ENCODE assay signal across 8 mouse cellular contexts in the genomic region with DNA sequence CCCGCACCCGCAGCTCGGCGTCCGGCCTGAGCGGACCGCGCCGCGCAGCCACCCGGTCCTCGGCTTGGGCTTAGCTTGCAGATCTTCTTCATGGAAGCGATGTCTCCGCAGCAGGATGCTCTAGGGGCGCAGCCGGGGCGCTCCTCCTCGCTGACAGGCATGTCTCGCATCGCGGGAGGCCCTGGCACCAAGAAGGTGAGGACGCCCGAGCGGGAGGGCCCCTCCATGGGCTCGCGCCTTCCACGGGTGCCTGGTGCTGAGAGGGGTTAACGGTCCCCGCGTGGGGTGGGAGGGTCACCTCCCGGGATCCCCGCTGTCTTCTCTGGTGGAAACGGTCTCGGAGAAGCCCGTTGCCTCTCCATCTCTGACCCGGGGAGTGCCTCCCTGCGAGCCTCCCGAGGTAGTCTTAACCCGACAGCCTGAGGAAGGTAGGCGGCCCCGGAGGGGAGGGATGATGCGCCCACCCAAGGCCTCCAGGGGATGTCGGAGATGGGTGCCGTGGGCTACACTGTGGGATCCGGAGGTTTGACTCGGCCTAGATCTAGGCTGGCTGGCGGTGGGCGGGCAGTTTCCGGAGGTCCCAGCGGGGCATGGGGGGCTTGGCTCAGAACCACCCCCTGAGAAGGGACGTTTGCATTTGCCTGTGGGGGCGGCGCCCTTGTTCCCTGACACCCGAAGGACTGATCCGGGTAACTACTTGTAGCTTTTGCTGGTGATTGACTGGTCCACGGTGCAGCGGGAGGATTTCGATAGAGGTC. TPM values are rescaled to one million over a fixed set of nuclear protein-coding genes. Genes with fewer than 3 reads are reported as not detected.
DNase-seq lines count a peak whose midpoint lies in the region; ATAC-seq and TF ChIP-seq lines count a peak whose summit lies in the region.

No protein-coding gene starts in this region.

- DNase-seq in adrenal gland, adult 8-10 months = peak; percentile 21
- peak; percentile 53 for DNase-seq in layer of hippocampus, adult 11-12 months (ENCODE audit: low spot score)
- DNase-seq in liver, embryonic 14.5 days (ENCODE audit: low read depth in 3 of 3, low spot score in 3 of 3) = no peak
- peak; percentile 6 to 46 for DNase-seq in urinary bladder, adult 18-20 months (ENCODE audit: low spot score in 2 of 2)

- H3K9me3 ChIP-seq in embryonic facial prominence, embryonic 12.5 days = no peaks in the 10 kb centered on the region
- no peaks in the 10 kb centered on the region for H3K9me3 ChIP-seq in heart, embryonic 11.5 days (replicated peaks; ENCODE audit: control insufficient read depth, low read length)
- no peaks in the 10 kb centered on the region for H3K9me3 ChIP-seq in liver, embryonic 14.5 days (ENCODE audit: control insufficient read depth, low read length)
- H3K9me3 ChIP-seq in neural tube, embryonic 13.5 days = no peaks in the 10 kb centered on the region

- H3K79me2 ChIP-seq in C2C12 (ENCODE audit: control insufficient read depth, insufficient read depth) = no peaks in the 10 kb centered on the region

- peak; percentile 68; the same call in 1 of the 2 replicates for ATAC-seq in embryonic facial prominence, embryonic 12.5 days (ENCODE audit: insufficient number of reproducible peaks, insufficient read depth, low FRiP score, low TSS enrichment)
- ATAC-seq in heart, embryonic 11.5 days (replicated peaks; ENCODE audit: insufficient number of reproducible peaks, low FRiP score, low TSS enrichment) = peak; percentile 20; the same call in 1 of the 2 replicates
- no peak for ATAC-seq in liver, embryonic 14.5 days (ENCODE audit: insufficient read depth)
- peak; percentile 61 for ATAC-seq in neural tube, embryonic 13.5 days (ENCODE audit: low read depth)

- H3K4me2 ChIP-seq in embryonic facial prominence, embryonic 12.5 days (replicated peaks) = peak overlapping the region; percentile 92
- H3K4me2 ChIP-seq in heart, embryonic 11.5 days = peak overlapping the region; percentile 87
- H3K4me2 ChIP-seq in liver, embryonic 14.5 days (ENCODE audit: low read depth) = peak overlapping the region; percentile 70
- peak overlapping the region; percentile 68 for H3K4me2 ChIP-seq in neural tube, embryonic 13.5 days

- H3K9ac ChIP-seq in embryonic facial prominence, embryonic 12.5 days = peak overlapping the region; percentile 59
- H3K9ac ChIP-seq in heart, embryonic 11.5 days (ENCODE audit: low read depth, low read length) = peak overlapping the region; percentile 52
- no peak overlapping the region for H3K9ac ChIP-seq in liver, embryonic 14.5 days (replicated peaks)
- H3K9ac ChIP-seq in neural tube, embryonic 13.5 days = peak overlapping the region; percentile 92

- H3K27ac ChIP-seq in embryonic facial prominence, embryonic 12.5 days = no peak overlapping the region
- H3K27ac ChIP-seq in heart, embryonic 11.5 days (ENCODE audit: low read depth, low read length) = no peak overlapping the region
- no peak overlapping the region for H3K27ac ChIP-seq in liver, embryonic 14.5 days
- peak overlapping the region; percentile 88 for H3K27ac ChIP-seq in neural tube, embryonic 13.5 days (replicated peaks)

- H3K36me3 ChIP-seq in C2C12 (ENCODE audit: control insufficient read depth, insufficient read depth) = no peaks in the 10 kb centered on the region
- no peaks in the 10 kb centered on the region for H3K36me3 ChIP-seq in embryonic facial prominence, embryonic 12.5 days
- H3K36me3 ChIP-seq in heart, embryonic 11.5 days (ENCODE audit: control insufficient read depth, insufficient read depth, low read length) = no peaks in the 10 kb centered on the region
- H3K36me3 ChIP-seq in liver, embryonic 14.5 days (replicated peaks; ENCODE audit: control insufficient read depth, insufficient read depth, low read depth) = no peaks in the 10 kb centered on the region
- no peaks in the 10 kb centered on the region for H3K36me3 ChIP-seq in neural tube, embryonic 13.5 days

- WGBS in embryonic facial prominence, embryonic 12.5 days = 1% methylated on average over 53 of the region's 58 CpGs
- WGBS in heart, embryonic 11.5 days (ENCODE audit: insufficient replicate concordance) = under 1% methylated on average over 58 of the region's 58 CpGs
- 1% methylated on average over 47 of the region's 58 CpGs for WGBS in liver, embryonic 14.5 days (ENCODE audit: insufficient replicate concordance)
- WGBS in neural tube, embryonic 13.5 days = under 1% methylated on average over 58 of the region's 58 CpGs

- H3K79me3 ChIP-seq in C2C12 (ENCODE audit: low read depth) = no peaks in the 10 kb centered on the region

- H3K4me1 ChIP-seq in embryonic facial prominence, embryonic 12.5 days = 0 out of 2 replicates have a peak, but pooled peaks cover 9% of the 10 kb centered on the region
- H3K4me1 ChIP-seq in heart, embryonic 11.5 days (ENCODE audit: control insufficient read depth, insufficient read depth, low read length) = peaks cover 2% of the 10 kb centered on the region; the same call in 1 of the 2 replicates
- H3K4me1 ChIP-seq in liver, embryonic 14.5 days (replicated peaks; ENCODE audit: control insufficient read depth in 2 of 2, insufficient read depth in 2 of 2, low read length in 1 of 2) = 0 out of 4 replicates have a peak, but pooled peaks cover 0 to 2% of the 10 kb centered on the region in 2 experiments
- H3K4me1 ChIP-seq in neural tube, embryonic 13.5 days (replicated peaks) = peaks cover 21% of the 10 kb centered on the region

- TF ChIP-seq EP300 in liver, embryonic 14.5 days (IDR thresholded peaks at IDR 0.05; ENCODE audit: low read depth) = no peak

- H3K27me3 ChIP-seq in C2C12 (ENCODE audit: control insufficient read depth, insufficient read depth, insufficient read length) = peaks cover 35% of the 10 kb centered on the region
- H3K27me3 ChIP-seq in embryonic facial prominence, embryonic 12.5 days = peaks cover 62% of the 10 kb centered on the region
- peaks cover 29% of the 10 kb centered on the region for H3K27me3 ChIP-seq in heart, embryonic 11.5 days (ENCODE audit: control insufficient read depth, insufficient read depth, low read length)
- peaks cover 43% of the 10 kb centered on the region for H3K27me3 ChIP-seq in liver, embryonic 14.5 days (ENCODE audit: control insufficient read depth, insufficient read depth, low read length)
- H3K27me3 ChIP-seq in neural tube, embryonic 13.5 days = peaks cover 10% of the 10 kb centered on the region; the same call in 1 of the 2 replicates

- TF ChIP-seq CTCF in C2C12 (IDR thresholded peaks at IDR 0.05; ENCODE audit: control insufficient read depth, insufficient read depth, insufficient read length) = no peak
- TF ChIP-seq CTCF in liver, embryonic 14.5 days (IDR thresholded peaks at IDR 0.05; ENCODE audit: low read depth) = no peak

- peak overlapping the region; percentile 20 for H3ac ChIP-seq in C2C12 (ENCODE audit: control insufficient read depth, insufficient read length, low read depth)

- no peak overlapping the region for H3K4me3 ChIP-seq in C2C12 (ENCODE audit: insufficient read depth, poor library complexity, severe bottlenecking)
- H3K4me3 ChIP-seq in embryonic facial prominence, embryonic 12.5 days = peak overlapping the region; percentile 70
- H3K4me3 ChIP-seq in heart, embryonic 11.5 days (ENCODE audit: low read depth, low read length) = peak overlapping the region; percentile 71
- peak overlapping the region; percentile 22 to 58 for H3K4me3 ChIP-seq in liver, embryonic 14.5 days (ENCODE audit: insufficient read depth in 1 of 2, low read depth in 2 of 2, low read length in 2 of 2)
- H3K4me3 ChIP-seq in neural tube, embryonic 13.5 days = peak overlapping the region; percentile 58

TF ChIP-seq in C2C12, 6 proteins besides CTCF, POLR2A, EP300 and RAD21:
- TF ChIP-seq MYOG (IDR thresholded peaks at IDR 0.05; ENCODE audit: control insufficient read depth, extremely low read depth, insufficient read length) (no peak), CEBPB (IDR thresholded peaks at IDR 0.05; ENCODE audit: low read depth) (no peak), MYOD1 (IDR thresholded peaks at IDR 0.05; ENCODE audit: control insufficient read depth, insufficient read length, low read depth) (no peak), MAX (IDR thresholded peaks at IDR 0.05) (no peak), FOSL1 (IDR thresholded peaks at IDR 0.05; ENCODE audit: insufficient read depth, low read length, poor library complexity, severe bottlenecking) (no peak), USF1 (IDR thresholded peaks at IDR 0.05; ENCODE audit: low read depth) (no peak)

RNA-seq across cellular contexts. Expression of a gene that starts 0.5 kb away (rescaled TPM):
- not detected for polyA plus RNA-seq in C2C12 (2012; fragmentation: generic; extraction: Trizol)
- 1 to 10 TPM; 1.2 to 2.7 (median 2.1) TPM for total RNA-seq in adrenal gland, adult 8-10 months (2022)
- polyA plus RNA-seq in embryonic facial prominence, embryonic 12.5 days (2016; fragmentation: Nextera tagmentation; extraction: Ambion mirVana) = 5.9 and 6.5 TPM in 2 replicates
- polyA plus RNA-seq in heart, embryonic 11.5 days (2014; fragmentation: Nextera tagmentation; extraction: Ambion mirVana) = 0.59 and 0.94 TPM in 2 replicates
- 0.02 and 0.04 TPM in 2 replicates for polyA plus RNA-seq in liver, embryonic 14.5 days (2012; rRNA removed)
- polyA plus RNA-seq in liver, embryonic 14.5 days (2014; fragmentation: Nextera tagmentation; extraction: Ambion mirVana) = 0.03 TPM in 1 of 2 replicates, not detected in the other
- 20.9 and 22.4 TPM in 2 replicates for polyA plus RNA-seq in neural tube, embryonic 13.5 days (2015; fragmentation: Nextera tagmentation; extraction: Ambion mirVana)

Comparison
In these comparisons a context has a peak if more than half of its experiments do, and no peak if none do; other contexts are left out.
1. DNase-seq: peak in adrenal gland, adult 8-10 months (single experiment), layer of hippocampus, adult 11-12 months (single experiment) and urinary bladder, adult 18-20 months (2 of 2); none in liver, embryonic 14.5 days (0 of 3).
2. Peak in every context shown above with its lines, with median percentiles within 50 percentile points of each other: H3K4me2 ChIP-seq.